Mouse (Mus musculus) adrenal gland, adult (tissue): ENCODE data around the gene Btbd19.
A peak's percentile ranks its signal among the peaks of the same experiment; 100 is the strongest.

ENCODE experiments used
- DNase-seq, 2 experiments: peaks; one replicate each; pipeline ENCODE4 v3.0.0; 2022 to 2023; ENCODE audit warnings: low spot score in 1 of 2; ENCODE audit not compliant: inconsistent age in 2 of 2

Btbd19 gene

GRCm38 (mm10) chr4:117136034-117136433, 10.5 kb upstream of the Btbd19 start:
- peak; percentile 94 to 95 for DNase-seq

GRCm38 (mm10) chr4:117134601-117134995, 9.1 kb upstream of the Btbd19 start:
- DNase-seq, result peak; percentile 48 to 70

GRCm38 (mm10) chr4:117133817-117134600, 8.5 kb upstream of the Btbd19 start, which contains the start of gene Plk3:
TSS of gene Plk3 (minus strand) at chr4:117133963.
- peak; percentile 98 to 100 for DNase-seq

- no peak for DNase-seq
Observed at GRCm38 (mm10) chr4:117133366-117133796, 7.9 kb upstream of the Btbd19 start.

- no peak for DNase-seq
Observed at GRCm38 (mm10) chr4:117132794-117133143, 7.2 kb upstream of the Btbd19 start.

GRCm38 (mm10) chr4:117131890-117132793, 6.6 kb upstream of the Btbd19 start:
- no peak for DNase-seq

GRCm38 (mm10) chr4:117131198-117131597, 5.7 kb upstream of the Btbd19 start:
- no peak for DNase-seq

GRCm38 (mm10) chr4:117130790-117131189, 5.3 kb upstream of the Btbd19 start:
- no peak for DNase-seq

GRCm38 (mm10) chr4:117127991-117128686, 2.6 kb upstream of the Btbd19 start:
- DNase-seq, result no peak

GRCm38 (mm10) chr4:117126675-117127290, 1.3 kb upstream of the Btbd19 start, which contains the start of gene Tctex1d4:
TSS of gene Tctex1d4 (plus strand) at chr4:117126794.
- no peak for DNase-seq

- DNase-seq, result peak; percentile 85 to 92
Observed at GRCm38 (mm10) chr4:117125910-117126674, 567 bp upstream of the Btbd19 start.

- peak; percentile 50 to 83 for DNase-seq
Observed at GRCm38 (mm10) chr4:117124518-117125347, 792 bp downstream of the Btbd19 start.

GRCm38 (mm10) chr4:117124218-117124517, 1.4 kb downstream of the Btbd19 start:
- DNase-seq, result no peak

- no peak for DNase-seq
Observed at GRCm38 (mm10) chr4:117123546-117124217, 1.8 kb downstream of the Btbd19 start.

GRCm38 (mm10) chr4:117122209-117122608, 3.3 kb downstream of the Btbd19 start:
- peak in 1 of 2 experiments; percentile 64 for DNase-seq

- DNase-seq, result peak; percentile 98 to 99
Observed at GRCm38 (mm10) chr4:117120445-117121414, 4.8 kb downstream of the Btbd19 start.

- no peak for DNase-seq
Observed at GRCm38 (mm10) chr4:117120052-117120444, 5.5 kb downstream of the Btbd19 start.

- no peak for DNase-seq
Observed at GRCm38 (mm10) chr4:117119636-117120035, 5.9 kb downstream of the Btbd19 start.
